Mouse (Mus musculus) kidney, adult 8-10 months (tissue): ENCODE results near the gene Gm973.
A peak's percentile ranks its signal among the peaks of the same experiment; 100 is the strongest.

Experiments
- DNase-seq, 2 experiments: peaks; one replicate each; pipeline ENCODE4 v3.0.0; 2022

Gm973 gene

GRCm38 (mm10) chr1:59516026-59516917 lies at the start of gene Gm973:
TSS of gene Gm973 (plus strand) at chr1:59516264.
- no peak for DNase-seq

- DNase-seq, result no peak
These were observed 46.9 kb upstream of the Gm973 start for GRCm38 (mm10) chr1:59469170-59469569.

- DNase-seq, result no peak
These were observed 45.3 kb upstream of the Gm973 start for GRCm38 (mm10) chr1:59470766-59471165.

GRCm38 (mm10) chr1:59472368-59473180 lies 43.5 kb upstream of the Gm973 start:
- no peak for DNase-seq

GRCm38 (mm10) chr1:59473181-59473555 lies 42.9 kb upstream of the Gm973 start:
- DNase-seq, result no peak

- no peak for DNase-seq
These were observed 40.4 kb upstream of the Gm973 start for GRCm38 (mm10) chr1:59475618-59476017.

GRCm38 (mm10) chr1:59478911-59479310 lies 37.2 kb upstream of the Gm973 start:
- no peak for DNase-seq

- peak; percentile 28 to 33 for DNase-seq
These were observed 35.1 kb upstream of the Gm973 start for GRCm38 (mm10) chr1:59480821-59481455.

GRCm38 (mm10) chr1:59481456-59482291 lies 34.4 kb upstream of the Gm973 start:
- peak; percentile 96 to 97 for DNase-seq

GRCm38 (mm10) chr1:59482331-59482695 lies 33.8 kb upstream of the Gm973 start, which contains the start of gene Fzd7:
TSS of gene Fzd7 (plus strand) at chr1:59482424.
- no peak for DNase-seq

- peak in 1 of 2 experiments; percentile 28 for DNase-seq
These were observed 33.2 kb upstream of the Gm973 start for GRCm38 (mm10) chr1:59482696-59483520.

GRCm38 (mm10) chr1:59483521-59484245 lies 32.4 kb upstream of the Gm973 start:
- peak; percentile 54 to 61 for DNase-seq

GRCm38 (mm10) chr1:59484314-59484713 lies 31.8 kb upstream of the Gm973 start:
- no peak for DNase-seq

- DNase-seq, result no peak
These were observed 31.0 kb upstream of the Gm973 start for GRCm38 (mm10) chr1:59484791-59485785.

- DNase-seq, result no peak
These were observed 30.3 kb upstream of the Gm973 start for GRCm38 (mm10) chr1:59485803-59486202.

- peak; percentile 43 to 53 for DNase-seq
These were observed 28.4 kb upstream of the Gm973 start for GRCm38 (mm10) chr1:59487651-59488051.

- DNase-seq, result no peak
These were observed 27.6 kb upstream of the Gm973 start for GRCm38 (mm10) chr1:59488481-59488880.

GRCm38 (mm10) chr1:59488991-59489390 lies 27.1 kb upstream of the Gm973 start:
- no peak for DNase-seq

- no peak for DNase-seq
These were observed 24.5 kb upstream of the Gm973 start for GRCm38 (mm10) chr1:59491517-59491916.
